Mouse (Mus musculus) myocyte (in vitro differentiated cells): ENCODE data around the gene Mgll.

Source experiments
- E2F4 ChIP-seq: IDR thresholded peaks from one replicate; pipeline ENCODE4 v1.6.1; 2011; ENCODE audit warnings: mild to moderate bottlenecking, control low read depth, moderate library complexity; ENCODE audit not compliant: insufficient read depth
- USF1 ChIP-seq: IDR thresholded peaks from one replicate; pipeline ENCODE4 v1.6.1; 2011; ENCODE audit warnings: low read depth, mild to moderate bottlenecking, control low read depth, moderate library complexity

GRCm38 (mm10) chr6:88676753-88677736, 47.2 kb upstream of the Mgll start:
- TF ChIP-seq E2F4 (no peak), USF1 (no peak)
